Mouse (Mus musculus): ENCODE results near the gene Rbm28.
A peak's percentile ranks its signal among the peaks of the same experiment; 100 is the strongest.
"Not testable (repeated sequence)": the region's sequence is repeated elsewhere in the genome, so short reads cannot be mapped to it uniquely, and the experiment has no call there.

Rbm28 gene

GRCm38 (mm10) chr6:29193961-29194750, 29.4 kb upstream of the Rbm28 start:
- no peak for DNase-seq

- DNase-seq, result no peak
Observed at GRCm38 (mm10) chr6:29187936-29188335, 23.1 kb upstream of the Rbm28 start.

GRCm38 (mm10) chr6:29179843-29180242, 15.0 kb upstream of the Rbm28 start:
- DNase-seq, result no peak

- DNase-seq, result peak; percentile 71
Observed at GRCm38 (mm10) chr6:29178888-29179658, 14.3 kb upstream of the Rbm28 start, which contains the start of gene Prrt4. Gene Prrt4, minus strand, starts transcription at chr6:29179584.

- DNase-seq, result peak; percentile 24
Observed at GRCm38 (mm10) chr6:29177901-29178879, 13.4 kb upstream of the Rbm28 start.

GRCm38 (mm10) chr6:29175113-29175512, 10.3 kb upstream of the Rbm28 start:
- no peak for DNase-seq

- DNase-seq, result no peak
Observed at GRCm38 (mm10) chr6:29174368-29174767, 9.6 kb upstream of the Rbm28 start.

GRCm38 (mm10) chr6:29170952-29171388, 6.2 kb upstream of the Rbm28 start:
- peak; percentile 85 for DNase-seq

- peak; percentile 61 for DNase-seq
Observed at GRCm38 (mm10) chr6:29170063-29170921, 5.5 kb upstream of the Rbm28 start.

GRCm38 (mm10) chr6:29169675-29170062, 4.9 kb upstream of the Rbm28 start:
- DNase-seq, result no peak

GRCm38 (mm10) chr6:29168871-29169270, 4.1 kb upstream of the Rbm28 start:
- no peak for DNase-seq

GRCm38 (mm10) chr6:29166196-29166595, 1.4 kb upstream of the Rbm28 start:
- DNase-seq, result peak; percentile 51

- DNase-seq, result not testable (repeated sequence)
Observed at GRCm38 (mm10) chr6:29161291-29161690, 3.5 kb downstream of the Rbm28 start.

GRCm38 (mm10) chr6:29160786-29161185, 4.0 kb downstream of the Rbm28 start:
- no peak for DNase-seq

GRCm38 (mm10) chr6:29156326-29156725, 8.5 kb downstream of the Rbm28 start:
- no peak for DNase-seq

GRCm38 (mm10) chr6:29150001-29150400, 14.8 kb downstream of the Rbm28 start:
- DNase-seq, result no peak

GRCm38 (mm10) chr6:29147407-29148010, 17.3 kb downstream of the Rbm28 start:
- DNase-seq, result no peak

GRCm38 (mm10) chr6:29146641-29147040, 18.2 kb downstream of the Rbm28 start:
- no peak for DNase-seq

GRCm38 (mm10) chr6:29145456-29146307, 19.1 kb downstream of the Rbm28 start:
- DNase-seq, result no peak

- no peak for DNase-seq
Observed at GRCm38 (mm10) chr6:29144971-29145370, 19.8 kb downstream of the Rbm28 start.

All from cerebellum, adult 9-11 months (tissue).